Mouse (Mus musculus): ENCODE results near the gene Loxl3. TPM values are rescaled to one million over a fixed set of nuclear protein-coding genes. Genes with fewer than 3 reads are reported as not detected.

The Loxl3 gene
- total RNA-seq (2021) = 1 to 10 TPM; 6.9 to 7.4 TPM
- long read RNA-seq, experiment 1, full-length matches to known transcripts = 11 of 15 reads
- long read RNA-seq, experiment 1, partial matches to known transcripts = 0 of 15 reads
- long read RNA-seq, experiment 1, other reads (novel, unspliced or antisense) = 4 of 15 reads
- long read RNA-seq, experiment 2, full-length matches to known transcripts = 11 of 16 reads
- long read RNA-seq, experiment 2, partial matches to known transcripts = 2 of 16 reads
- long read RNA-seq, experiment 2, other reads (novel, unspliced or antisense) = 3 of 16 reads

DNA sequence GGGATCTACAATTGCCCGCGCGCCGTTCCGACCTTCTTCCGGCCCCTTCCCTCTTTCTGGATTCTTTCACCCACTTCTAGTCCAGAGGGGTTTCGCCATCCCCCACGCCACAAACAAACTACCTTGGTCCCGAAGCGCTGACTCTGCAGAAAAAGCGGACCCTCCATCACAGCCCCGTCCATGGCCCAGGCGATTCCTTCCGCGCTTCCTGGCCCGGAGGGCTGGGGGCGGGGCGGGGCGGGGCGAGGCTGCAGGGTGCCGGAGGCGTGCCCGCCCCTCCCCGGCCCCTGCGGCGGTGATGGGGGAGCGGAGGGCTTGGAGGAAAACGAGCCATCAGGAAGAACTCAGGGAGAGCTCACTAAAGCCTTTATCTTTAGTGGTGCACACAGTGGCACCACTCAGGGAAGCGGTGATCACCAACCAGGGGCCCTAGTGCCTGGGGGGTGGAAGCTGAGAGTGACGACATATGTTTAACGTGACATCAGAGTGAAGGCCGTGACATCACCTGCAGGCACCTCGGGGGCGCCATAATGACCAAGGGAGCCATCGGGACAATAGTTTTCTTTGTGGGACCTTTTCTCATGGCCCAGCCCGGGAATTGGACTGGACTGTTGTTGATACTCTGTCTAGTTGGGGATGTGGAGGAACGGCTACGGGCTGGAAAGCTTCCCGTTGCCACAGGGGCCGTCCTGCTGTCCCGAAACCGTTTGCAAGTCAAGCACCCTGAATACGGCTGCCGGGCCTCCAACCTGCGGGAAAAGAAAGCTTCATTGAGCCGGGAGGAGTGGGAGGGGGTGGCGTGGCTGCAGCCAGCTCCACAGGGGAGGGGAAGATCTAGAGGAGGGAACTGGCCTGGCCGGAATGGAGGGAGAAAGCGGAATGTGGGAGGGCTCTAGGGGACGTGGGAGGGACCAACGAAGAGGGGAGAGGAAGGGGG, at the start of gene Loxl3, which contains the start of gene Dok1:
Loxl3 (plus strand) TSS at position 925 of the 937 bp plus-strand sequence.
Dok1 (minus strand) TSS at position 223 of the 937 bp plus-strand sequence.
- intact Hi-C loops (cut with DNase I; ENCODE audit: low total_unique reads) = no loop called here
- peak; percentile 83 for DNase-seq

DNA sequence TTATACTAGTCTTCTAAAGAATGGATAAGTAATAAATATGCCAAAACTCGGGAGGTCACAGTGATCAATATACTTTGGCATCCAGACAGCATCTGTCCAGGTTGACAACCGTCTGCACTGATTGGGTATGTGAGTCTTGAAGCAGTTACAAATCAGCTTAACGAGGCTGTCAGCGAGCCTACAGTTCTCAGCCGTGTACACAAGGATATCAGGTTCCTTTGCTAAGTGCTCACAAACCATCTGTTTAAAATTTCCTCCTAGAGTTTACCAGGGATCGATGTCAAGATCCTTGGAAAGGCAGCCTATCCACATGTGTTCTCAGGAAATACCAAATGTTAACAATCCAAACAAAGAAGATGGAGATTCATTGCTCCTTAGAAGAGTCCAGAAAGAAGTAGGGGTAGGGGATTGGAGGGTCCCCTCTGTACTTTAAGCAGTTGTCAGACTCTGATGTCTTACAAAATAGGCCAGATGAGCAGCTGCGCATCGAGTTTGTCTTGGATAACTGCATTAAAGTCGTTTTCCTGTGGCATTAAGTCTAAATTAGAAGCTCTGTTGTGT, 46.5 kb upstream of the Loxl3 start:
- intact Hi-C loops (cut with DNase I; ENCODE audit: low total_unique reads) = no loop called here
- DNase-seq = no peak

DNA sequence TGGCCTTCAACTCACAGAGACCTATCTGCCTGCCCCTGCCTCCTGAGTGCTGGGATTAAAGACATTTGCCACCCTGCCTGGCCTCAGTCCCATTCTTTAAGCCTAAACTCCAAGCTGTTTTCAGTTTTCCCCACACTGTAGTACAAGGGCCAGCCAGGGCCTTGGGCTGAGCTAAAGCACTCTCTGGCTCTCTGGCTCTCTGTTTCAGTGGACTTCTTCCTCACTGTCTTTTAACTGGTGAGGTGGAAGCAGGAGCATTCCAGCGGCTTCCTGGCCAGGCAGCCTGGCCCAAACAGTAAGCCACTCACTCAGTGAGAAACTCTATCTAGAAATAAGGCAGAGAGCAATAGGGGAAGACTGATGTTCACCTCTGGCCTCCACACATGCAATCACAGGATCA, 40.3 kb upstream of the Loxl3 start:
- no peak for DNase-seq
- intact Hi-C loops (cut with DNase I; ENCODE audit: low total_unique reads) = no loop called here

DNA sequence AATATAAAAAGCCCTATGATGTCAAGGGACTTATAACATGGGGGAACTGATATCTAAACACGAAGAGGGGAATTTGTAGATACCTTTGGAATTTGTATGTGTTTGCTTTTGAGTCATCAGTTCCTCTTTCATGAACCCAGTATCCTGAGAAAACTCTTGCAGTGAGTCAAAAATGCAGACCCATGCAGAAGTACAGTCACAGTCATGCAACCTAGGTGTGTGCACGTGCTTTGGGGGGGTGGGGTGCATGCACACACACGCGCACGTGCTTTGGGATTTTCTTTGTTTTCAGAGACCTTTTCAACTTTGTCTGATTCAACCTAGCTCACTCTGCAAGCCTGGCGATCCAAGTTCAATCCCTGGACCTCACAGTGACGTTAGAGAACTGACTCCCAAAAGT, 39.6 kb upstream of the Loxl3 start:
- DNase-seq = no peak
- intact Hi-C loops (cut with DNase I; ENCODE audit: low total_unique reads) = no loop called here

DNA sequence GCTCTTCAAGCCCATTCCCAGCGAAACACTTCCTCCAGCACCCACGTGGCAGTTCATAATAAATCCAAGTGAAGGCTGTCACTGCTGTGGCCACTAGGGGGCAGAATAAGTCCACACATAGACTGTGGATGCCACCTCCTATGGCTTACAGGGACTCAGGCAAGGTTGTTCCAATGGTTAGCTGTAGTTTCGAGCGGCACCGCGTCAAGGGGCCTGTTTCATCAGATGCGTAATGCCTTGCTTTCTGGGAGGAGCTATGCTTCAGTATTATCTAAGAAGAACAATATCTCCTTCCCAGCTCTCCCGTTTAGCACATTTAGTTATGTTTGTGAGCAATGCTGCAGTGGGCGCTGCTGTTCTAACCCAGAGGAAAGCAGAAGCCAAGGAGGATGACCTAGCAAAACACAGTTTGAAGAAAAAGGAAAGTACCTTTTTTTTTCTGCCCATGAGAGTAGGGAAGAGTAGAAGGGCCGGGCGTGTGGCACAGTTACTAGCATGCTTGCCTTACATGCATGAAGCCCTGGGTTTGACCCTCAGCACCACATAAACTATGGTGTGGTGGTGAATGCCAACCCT, 37.1 kb upstream of the Loxl3 start:
- DNase-seq = peak; percentile 88
- intact Hi-C loops (cut with DNase I; ENCODE audit: low total_unique reads) = no loop called here

DNA sequence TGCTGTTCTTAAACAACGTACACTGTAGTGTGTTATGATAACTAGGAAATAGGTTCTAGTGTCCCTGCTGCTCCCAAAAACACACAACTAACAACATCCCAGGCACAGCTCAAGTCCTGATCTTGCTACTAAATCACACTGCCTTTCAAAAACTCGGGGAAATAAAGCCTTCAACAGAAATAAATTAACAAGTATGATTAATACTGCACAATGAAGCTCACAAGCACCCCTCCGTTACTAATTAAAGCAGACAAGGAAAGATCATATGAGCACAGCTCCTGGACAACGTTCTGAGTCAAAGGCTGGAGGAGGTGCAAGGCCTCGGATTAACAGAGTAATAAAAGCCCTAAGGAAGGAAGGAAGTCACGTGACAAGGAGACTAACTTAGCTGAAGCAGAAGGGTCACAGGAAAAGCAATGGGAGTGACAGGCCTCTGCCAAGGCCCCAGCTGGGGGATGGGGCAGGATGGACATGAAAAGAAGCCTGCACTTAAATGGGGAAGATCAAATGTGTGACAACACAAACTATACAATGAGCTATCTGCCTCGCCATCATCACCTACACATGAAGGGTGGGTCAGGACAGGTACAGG, 36.4 kb upstream of the Loxl3 start:
- peak; percentile 25 for DNase-seq
- intact Hi-C loops (cut with DNase I; ENCODE audit: low total_unique reads) = no loop called here

DNA sequence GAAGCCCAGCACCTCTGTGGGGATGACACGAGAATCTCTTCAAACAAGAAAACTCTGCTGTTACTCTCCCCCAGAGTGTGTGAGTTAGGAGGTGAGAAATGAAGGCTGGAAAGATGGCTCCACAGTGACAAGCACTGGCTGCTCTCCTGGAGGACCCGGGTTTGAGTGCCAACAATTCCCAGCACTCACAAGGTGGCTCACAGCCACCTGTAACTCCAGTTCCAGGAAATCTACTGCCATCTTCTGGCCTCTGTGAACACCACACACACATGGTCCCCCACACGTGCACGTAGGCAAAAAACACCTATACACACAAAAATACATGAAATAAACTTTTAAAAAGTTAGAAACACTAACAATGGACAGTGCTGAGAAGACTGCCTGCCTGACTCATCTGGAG, 35.6 kb upstream of the Loxl3 start:
- no peak for DNase-seq
- intact Hi-C loops (cut with DNase I; ENCODE audit: low total_unique reads) = no loop called here

DNA sequence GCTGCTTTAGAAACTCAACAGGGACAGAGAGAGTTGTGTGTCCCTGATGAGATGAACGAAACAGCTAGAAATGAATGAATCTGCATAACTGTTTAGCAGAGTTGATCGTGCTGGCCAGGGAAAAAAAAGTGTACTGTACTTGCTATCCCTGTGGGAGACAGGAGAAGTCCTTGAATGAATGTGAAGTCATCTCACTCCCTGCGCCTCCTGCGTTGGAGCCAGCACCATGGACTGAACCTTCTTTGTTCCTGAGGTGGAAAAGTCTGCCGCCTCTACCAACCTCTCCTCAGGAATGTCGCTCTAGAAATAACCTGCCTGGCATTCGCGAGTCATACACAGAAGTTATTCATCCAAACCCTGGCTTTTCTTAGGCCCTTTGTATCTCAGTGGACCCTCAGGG, 34.0 kb upstream of the Loxl3 start:
- no peak for DNase-seq
- intact Hi-C loops (cut with DNase I; ENCODE audit: low total_unique reads) = loop anchor here (5.0 kb wide), 1 partner anchor 102 kb away; the partner anchor contains the start of genes Ccdc142 and Gm42688

DNA sequence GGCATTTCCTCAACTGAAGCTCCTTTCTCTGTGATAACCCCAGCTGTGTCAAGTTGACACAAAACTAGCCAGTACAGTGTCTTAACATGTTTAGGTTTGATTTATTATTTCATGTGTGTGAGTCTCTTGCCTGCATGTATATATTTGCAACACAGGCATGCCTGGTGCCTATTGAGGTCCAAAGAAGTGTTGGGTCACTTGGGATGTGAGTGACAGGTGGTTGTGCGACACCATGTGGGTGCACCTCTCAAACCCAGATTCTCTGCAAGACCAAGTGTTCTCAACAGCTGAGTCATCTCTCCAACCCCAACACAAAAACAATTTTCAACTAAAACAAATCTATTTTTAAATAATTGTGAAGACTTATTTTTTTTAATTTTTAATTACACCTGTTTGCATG, 30.9 kb upstream of the Loxl3 start:
- no peak for DNase-seq
- intact Hi-C loops (cut with DNase I; ENCODE audit: low total_unique reads) = loop anchor here (5.0 kb wide), 1 partner anchor 99 kb away; the partner anchor contains the start of genes Ccdc142 and Gm42688

DNA sequence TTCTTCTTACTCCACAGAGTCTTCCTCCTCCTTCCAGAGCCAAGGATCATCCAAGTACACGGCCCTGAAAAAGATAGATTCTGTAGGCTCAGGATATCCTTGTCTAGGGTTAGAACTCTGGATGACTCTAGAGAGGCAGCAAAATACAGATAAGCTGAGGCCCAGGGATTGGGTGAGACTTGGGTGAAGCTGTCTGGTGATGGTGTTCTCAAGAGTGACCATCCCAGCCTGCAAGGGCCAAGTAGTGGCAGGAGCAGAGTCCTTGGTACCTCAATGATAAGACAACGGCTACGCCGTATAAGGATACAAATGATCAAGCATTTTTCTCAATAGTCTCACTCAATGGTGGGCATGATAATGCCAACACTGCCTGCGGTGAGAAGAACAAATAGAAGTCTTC, 30.1 kb upstream of the Loxl3 start:
- DNase-seq = no peak
- intact Hi-C loops (cut with DNase I; ENCODE audit: low total_unique reads) = loop anchor here (5.0 kb wide), 1 partner anchor 98 kb away; the partner anchor contains the start of genes Ccdc142 and Gm42688

DNA sequence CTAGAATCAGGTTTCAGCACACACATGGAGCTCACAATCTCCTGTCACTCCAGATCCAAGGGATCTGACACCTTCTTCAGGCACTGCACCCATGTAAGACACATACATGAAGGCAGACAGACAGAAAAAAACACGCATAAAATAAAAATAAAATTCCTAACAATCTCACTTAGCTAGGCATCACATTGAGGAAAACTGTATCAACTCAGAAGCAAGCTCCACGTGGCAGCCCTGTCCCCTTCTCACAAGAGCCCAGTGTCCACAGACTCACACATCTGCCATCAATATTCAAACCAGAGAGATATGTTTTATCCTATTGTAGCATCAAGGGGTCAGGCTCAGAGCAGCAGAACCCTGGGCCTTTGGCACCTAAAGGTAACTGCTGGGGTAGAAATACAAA, 29.7 kb upstream of the Loxl3 start:
- intact Hi-C loops (cut with DNase I; ENCODE audit: low total_unique reads) = loop anchor here (5.0 kb wide), 1 partner anchor 98 kb away; the partner anchor contains the start of genes Ccdc142 and Gm42688
- no peak for DNase-seq

DNA sequence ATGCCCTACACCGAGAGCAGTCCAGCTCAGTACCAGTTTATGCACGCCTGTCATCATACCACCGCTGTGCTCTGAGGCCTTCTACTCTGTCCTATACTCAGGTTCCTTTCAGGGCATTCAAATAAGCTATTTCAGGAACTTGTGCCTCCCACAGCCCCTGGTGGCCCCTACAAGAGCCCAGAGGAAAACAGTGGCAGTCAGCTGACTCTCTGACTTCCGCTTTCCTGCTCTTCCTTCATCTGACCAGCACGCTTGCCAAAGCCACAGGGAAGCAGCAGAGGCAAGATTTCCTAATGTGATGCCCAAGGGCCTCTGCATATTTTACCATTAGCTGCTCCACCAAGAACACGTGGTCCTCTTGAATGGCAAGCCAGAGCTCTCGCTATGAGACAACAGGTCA, 29.1 kb upstream of the Loxl3 start:
- intact Hi-C loops (cut with DNase I; ENCODE audit: low total_unique reads) = loop anchor here (5.0 kb wide), 2 partner anchors 42 to 97 kb away; partner anchors contain the start of genes Ccdc142 and Gm42688

DNA sequence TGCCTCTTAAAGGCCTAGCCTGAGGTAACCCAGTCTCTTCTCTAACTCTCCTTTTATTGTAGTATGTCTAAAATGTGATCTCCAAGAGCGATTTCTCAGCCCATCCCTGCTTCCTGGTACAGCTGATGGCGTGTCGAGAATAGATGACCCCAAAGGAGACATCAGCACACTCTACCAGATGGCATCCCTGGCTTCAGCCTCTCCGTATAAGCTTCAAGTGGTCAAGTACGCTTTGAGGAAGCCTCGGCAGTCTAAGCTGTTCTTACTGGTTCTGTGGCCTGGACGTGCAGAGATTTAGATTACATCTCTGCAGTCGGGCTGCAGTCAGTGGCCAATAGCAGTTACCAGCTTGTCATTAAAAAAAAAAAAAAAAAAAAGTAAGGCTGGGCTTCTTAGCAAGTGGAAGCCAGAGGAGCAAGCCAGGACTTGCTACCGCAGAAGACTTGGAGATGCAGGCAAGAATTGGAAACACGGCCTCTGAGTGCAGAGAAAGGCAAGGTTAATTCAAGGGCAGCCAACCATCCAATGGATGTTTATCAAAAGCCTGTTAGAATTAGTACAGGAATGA, 28.4 kb upstream of the Loxl3 start:
- no peak for DNase-seq
- intact Hi-C loops (cut with DNase I; ENCODE audit: low total_unique reads) = loop anchor here (5.0 kb wide), 1 partner anchor 42 kb away; no protein-coding TSS in a partner anchor

More for the DNA sequence above, 29.1 kb upstream of the Loxl3 start:
- DNase-seq = peak; percentile 30

DNA sequence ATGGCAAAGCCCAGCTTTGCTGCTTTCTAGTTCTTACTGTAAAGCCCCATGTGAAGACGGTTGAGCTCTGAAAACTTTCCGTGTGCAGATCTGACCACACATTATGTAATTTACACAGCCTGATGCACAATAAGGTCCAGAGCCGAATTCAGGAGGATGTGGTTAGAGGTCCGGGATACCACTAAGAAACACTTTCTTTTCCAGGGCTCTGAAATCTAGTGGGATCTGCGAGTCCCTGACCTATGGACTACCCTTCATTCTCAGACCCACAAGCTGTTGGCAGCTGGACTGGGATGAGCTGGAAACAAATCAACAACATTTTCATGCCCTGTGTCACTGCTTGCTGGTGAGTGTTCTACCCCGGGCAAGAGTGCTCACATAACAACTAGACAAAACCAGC, 27.9 kb upstream of the Loxl3 start:
- DNase-seq = no peak
- intact Hi-C loops (cut with DNase I; ENCODE audit: low total_unique reads) = loop anchor here (5.0 kb wide), 1 partner anchor 41 kb away; no protein-coding TSS in a partner anchor

DNA sequence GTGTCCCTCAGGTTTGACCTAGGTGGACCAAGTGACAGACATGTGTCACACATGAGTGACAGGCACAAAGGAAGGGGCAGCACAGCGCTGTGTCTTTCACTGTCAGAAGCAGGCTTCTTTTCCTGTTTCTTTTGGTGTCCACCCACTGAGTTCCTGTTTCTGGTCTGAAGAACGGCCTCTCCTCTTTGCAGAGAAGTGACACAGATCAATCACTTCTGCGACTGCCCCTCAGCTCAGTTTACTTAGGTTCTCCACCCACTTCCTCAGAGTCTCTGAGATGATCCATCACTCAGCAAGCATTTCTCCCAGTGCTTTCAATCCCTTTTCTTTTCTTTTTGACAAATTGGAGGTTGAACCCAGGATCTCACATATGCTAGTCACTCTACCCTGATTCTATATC, 25.3 kb upstream of the Loxl3 start:
- intact Hi-C loops (cut with DNase I; ENCODE audit: low total_unique reads) = loop anchor here (5.0 kb wide), 1 partner anchor 39 kb away; no protein-coding TSS in a partner anchor
- no peak for DNase-seq

DNA sequence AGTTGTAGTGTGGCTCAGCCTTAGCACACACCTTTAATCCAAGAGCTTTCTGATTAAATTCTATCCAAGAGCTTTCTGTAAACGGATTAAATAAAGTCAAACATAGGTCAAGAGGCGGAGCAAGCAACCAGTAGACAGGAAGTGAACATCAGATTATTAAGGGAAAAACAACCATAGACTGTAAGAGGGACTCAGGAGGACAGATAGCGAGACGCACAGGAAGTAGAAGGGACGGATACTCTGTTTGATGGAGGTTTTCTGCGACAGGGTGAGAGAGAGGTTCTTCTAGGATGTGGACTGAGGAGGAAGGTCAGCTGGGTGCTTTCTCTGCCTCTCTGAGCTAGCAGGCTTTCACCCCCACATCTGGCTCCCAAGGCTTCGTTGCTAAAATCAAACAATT, 24.0 kb upstream of the Loxl3 start:
- no peak for DNase-seq
- intact Hi-C loops (cut with DNase I; ENCODE audit: low total_unique reads) = no loop called here

DNA sequence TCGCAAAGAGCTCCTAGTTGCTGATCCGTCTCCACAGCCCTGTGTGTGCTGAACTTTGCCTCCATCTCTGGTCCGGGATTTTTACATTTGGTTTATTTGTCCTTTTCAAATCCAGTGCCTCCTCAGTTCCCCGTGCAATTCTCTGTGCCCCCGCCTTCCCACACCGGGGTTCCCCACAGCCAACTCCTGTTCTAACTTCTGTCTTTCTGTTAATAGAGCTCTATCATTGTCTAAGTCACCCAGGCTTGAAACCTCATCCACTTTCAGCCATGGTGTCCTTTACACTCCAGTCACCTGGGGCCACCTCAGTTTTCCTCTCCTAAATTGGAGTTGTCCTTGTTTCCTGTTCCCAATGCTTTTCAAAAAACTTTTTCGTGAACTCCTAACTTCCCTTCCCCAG, 22.7 kb upstream of the Loxl3 start:
- intact Hi-C loops (cut with DNase I; ENCODE audit: low total_unique reads) = no loop called here
- DNase-seq = no peak

DNA sequence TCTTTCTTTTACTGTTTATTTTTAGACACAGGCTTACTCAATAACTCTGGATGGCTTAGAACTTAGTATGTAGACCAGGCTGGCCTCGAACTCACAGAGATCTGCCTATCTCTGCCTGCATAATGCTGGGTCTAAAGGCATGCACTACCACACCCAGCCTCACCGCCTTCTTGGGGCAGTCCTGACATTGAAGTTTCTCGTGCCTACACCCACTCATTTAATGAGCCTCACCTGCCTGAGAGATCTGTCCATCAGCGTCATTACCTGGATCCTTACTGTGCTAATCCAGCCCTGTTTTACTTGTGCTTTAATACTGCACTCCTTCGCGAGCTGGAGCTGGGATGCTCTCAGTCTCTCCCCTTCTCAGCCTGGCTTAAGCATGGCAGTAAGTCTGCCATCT, 22.2 kb upstream of the Loxl3 start:
- no peak for DNase-seq
- intact Hi-C loops (cut with DNase I; ENCODE audit: low total_unique reads) = no loop called here

DNA sequence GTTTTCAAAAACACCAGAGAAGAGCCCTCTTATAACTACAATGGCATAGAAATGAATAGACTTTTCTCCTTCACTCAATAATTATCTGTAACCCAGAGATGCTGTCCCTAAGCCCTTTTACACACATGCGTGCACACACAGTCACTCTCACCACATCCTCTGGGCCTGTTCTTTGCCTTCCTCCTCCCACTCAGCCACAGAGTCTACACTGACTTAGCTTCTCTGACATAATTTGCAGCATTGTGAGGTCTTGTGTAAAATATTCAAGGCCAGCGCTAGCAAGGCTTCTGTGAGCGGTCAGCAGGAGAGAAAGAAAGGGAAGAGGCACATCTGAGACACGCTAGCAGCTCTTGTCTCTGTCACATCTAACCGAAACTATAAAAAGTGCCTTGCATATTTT, 20.5 kb upstream of the Loxl3 start:
- no peak for DNase-seq
- intact Hi-C loops (cut with DNase I; ENCODE audit: low total_unique reads) = no loop called here
